ENCODE assay signal across 17 mouse cellular contexts in genomic region chr3:58536573-58536972, GRCm38 (mm10).
"Had no signal": no experiment of that assay in that cellular context is flagged by ENCODE, and none has a peak within 500 bp of the region (broad histone marks: within the 10 kb centered on the region; RNA-seq: fewer than 3 reads in every experiment).

No protein-coding gene starts in this region.

- DNase-seq: left cerebral cortex, postnatal 4 days; liver; liver, embryonic 13.5 days; liver, postnatal 0 days; lung, adult 18-20 months; lung, adult 2 months; lung, embryonic 14.5 days; lung, postnatal 10 days; lung, postnatal 14 days; lung, postnatal 36 days; lung, postnatal 4 days; midbrain, embryonic 14.5 days had no signal

- ATAC-seq: liver, embryonic 12.5 days; liver, postnatal 0 days; lung, postnatal 0 days; midbrain, embryonic 13.5 days; midbrain, embryonic 15.5 days; midbrain, embryonic 16.5 days had no signal
